Mouse (Mus musculus) midbrain, embryonic 11.5 days (tissue): Measurements from ENCODE around the gene Zfp780b. TPM values are rescaled to one million over a fixed set of nuclear protein-coding genes. Genes with fewer than 3 reads are reported as not detected.
"Not testable (repeated sequence)": the region's sequence is repeated elsewhere in the genome, so short reads cannot be mapped to it uniquely, and the experiment has no call there.

ENCODE experiments used
- ATAC-seq: fragments of 200-750 bp; cut with Nextera tagmentation; 2 replicates; pipeline ENCODE4 v1.8.0; 2017; ENCODE audit warnings: moderate TSS enrichment, moderate library complexity; ENCODE audit not compliant: low FRiP score
- DNase-seq: peaks from one replicate; pipeline ENCODE4 v3.0.0; 2015; ENCODE audit warnings: low spot score; ENCODE audit errors: missing footprints
- H3K27ac ChIP-seq: fragments of 300-500 bp; sonication (generic); 2 replicates; pipeline ENCODE4 v1.5.1; 2014; ENCODE audit warnings: low read depth, low read length
- H3K27me3 ChIP-seq: fragments of 300-500 bp; sonication (generic); 2 replicates; pipeline ENCODE4 v1.6.1; 2014; ENCODE audit warnings: mild to moderate bottlenecking, low read length, moderate library complexity, mixed read lengths; ENCODE audit not compliant: control insufficient read depth, insufficient read depth
- H3K36me3 ChIP-seq: fragments of 300-500 bp; sonication (generic); 2 replicates; pipeline ENCODE4 v1.6.1; 2014; ENCODE audit warnings: mild to moderate bottlenecking, low read length, moderate library complexity, mixed read lengths; ENCODE audit not compliant: control insufficient read depth, insufficient read depth
- H3K4me1 ChIP-seq: fragments of 300-500 bp; sonication (generic); 2 replicates; pipeline ENCODE4 v1.6.1; 2014; ENCODE audit warnings: low read length; ENCODE audit not compliant: control insufficient read depth, insufficient read depth
- H3K4me2 ChIP-seq: fragments of 300-500 bp; sonication (generic); 2 replicates; pipeline ENCODE4 v1.6.1; 2014; ENCODE audit warnings: mild to moderate bottlenecking, moderate library complexity
- H3K4me3 ChIP-seq: fragments of 300-500 bp; sonication (generic); 2 replicates; pipeline ENCODE4 v1.5.1; 2014; ENCODE audit warnings: low read depth, low read length
- H3K9ac ChIP-seq: fragments of 300-500 bp; sonication (generic); 2 replicates; pipeline ENCODE4 v1.6.1; 2014; ENCODE audit warnings: low read length
- H3K9me3 ChIP-seq: fragments of 300-500 bp; sonication (generic); 2 replicates; pipeline ENCODE4 v1.6.1; 2016; ENCODE audit warnings: low read length; ENCODE audit not compliant: control insufficient read depth
- WGBS: fragments of 180-500 bp; shearing (Covaris S2); extraction: QIAGEN DNeasy Blood & Tissue Kit; methylation state at CpG from one replicate; pipeline ENCODE4 v1.1.7; 2014; 5-methylcytosine and 5-hydroxymethylcytosine counted together
- polyA plus RNA-seq: library from polyadenylated mRNA; unstranded; fragments of >200 nt; fragmentation: Nextera tagmentation; extraction: Ambion mirVana; gene quantifications from 2 replicates; pipeline ENCODE4 v1.2.1, GENCODE M21; 2014

Gene Zfp780b
- polyA plus RNA-seq, result 21.1 and 22.2 TPM in 2 replicates

DNA sequence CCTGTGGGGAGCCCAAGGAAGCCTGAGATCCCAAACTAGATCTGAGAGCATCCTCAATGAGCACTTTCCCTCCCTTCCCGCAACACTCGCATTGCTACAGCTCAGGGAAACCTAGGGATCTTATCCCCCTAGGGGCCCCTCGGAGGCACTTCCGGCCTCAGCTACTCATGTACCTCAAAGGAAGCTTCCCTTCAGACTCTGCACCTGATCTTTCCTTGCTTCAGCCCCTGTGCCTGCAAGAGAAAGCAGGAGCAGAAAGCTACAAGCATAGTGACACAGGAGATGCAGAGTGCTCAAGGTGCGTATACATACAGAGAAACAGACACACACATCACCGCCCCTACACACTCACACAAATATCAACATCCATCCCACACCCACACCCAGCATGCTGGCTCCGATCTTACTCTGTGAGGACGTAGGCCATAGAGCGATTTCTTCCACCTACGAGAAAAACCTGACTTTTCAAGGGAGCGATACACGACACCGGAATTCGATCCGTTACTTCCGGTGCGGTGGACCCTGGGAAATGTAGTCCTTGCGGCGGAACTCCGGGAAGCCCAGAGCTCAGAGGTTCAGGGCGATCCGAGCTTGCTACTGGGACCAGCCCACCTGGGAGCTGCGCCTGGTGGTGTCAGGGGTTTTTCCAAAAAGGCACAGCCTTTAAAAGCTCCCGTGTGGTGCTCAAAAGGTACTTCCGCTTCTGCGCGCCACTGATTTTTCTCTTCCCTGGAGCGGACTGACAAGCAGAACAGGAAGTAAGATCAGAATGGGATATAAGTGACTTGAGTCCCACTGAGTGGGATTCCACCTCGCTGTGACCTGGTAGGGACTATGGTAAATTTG lies at the start of gene Zfp780b:
Gene Zfp780b, minus strand, starts transcription at position 489 of the 846 bp plus-strand sequence.
- Histone ChIP-seq H3K4me2 (peak within 1 kb of the TSS; percentile 86), H3K9me3 (peaks cover 13% of the 10 kb centered on the region; the same call in 1 of the 2 replicates), H3K4me3 (peak within 1 kb of the TSS; percentile 83), H3K36me3 (no peaks in the 10 kb centered on the region), H3K4me1 (peaks cover 10% of the 10 kb centered on the region), H3K27me3 (no peaks in the 10 kb centered on the region), H3K9ac (peak within 1 kb of the TSS; percentile 88), H3K27ac (no peak within 1 kb of the TSS)
- WGBS, result under 1% methylated on average over 29 of the region's 29 CpGs
- DNase-seq, result peak; percentile 99
- ATAC-seq, result peak; percentile 94

GRCm38 (mm10) chr7:28014445-28014810 lies 35.5 kb upstream of the Zfp780b start:
- Histone ChIP-seq H3K4me2 (peak overlapping the region; percentile 85), H3K9me3 (no peaks in the 10 kb centered on the region), H3K36me3 (no peaks in the 10 kb centered on the region), H3K27ac (no peak overlapping the region), H3K27me3 (no peaks in the 10 kb centered on the region), H3K9ac (peak overlapping the region; percentile 66), H3K4me1 (peaks cover 9% of the 10 kb centered on the region), H3K4me3 (peak overlapping the region; percentile 46)
- WGBS, result 26% methylated on average over 7 of the region's 7 CpGs
- DNase-seq, result no peak
- no peak; the same call in 1 of the 2 replicates for ATAC-seq

DNA sequence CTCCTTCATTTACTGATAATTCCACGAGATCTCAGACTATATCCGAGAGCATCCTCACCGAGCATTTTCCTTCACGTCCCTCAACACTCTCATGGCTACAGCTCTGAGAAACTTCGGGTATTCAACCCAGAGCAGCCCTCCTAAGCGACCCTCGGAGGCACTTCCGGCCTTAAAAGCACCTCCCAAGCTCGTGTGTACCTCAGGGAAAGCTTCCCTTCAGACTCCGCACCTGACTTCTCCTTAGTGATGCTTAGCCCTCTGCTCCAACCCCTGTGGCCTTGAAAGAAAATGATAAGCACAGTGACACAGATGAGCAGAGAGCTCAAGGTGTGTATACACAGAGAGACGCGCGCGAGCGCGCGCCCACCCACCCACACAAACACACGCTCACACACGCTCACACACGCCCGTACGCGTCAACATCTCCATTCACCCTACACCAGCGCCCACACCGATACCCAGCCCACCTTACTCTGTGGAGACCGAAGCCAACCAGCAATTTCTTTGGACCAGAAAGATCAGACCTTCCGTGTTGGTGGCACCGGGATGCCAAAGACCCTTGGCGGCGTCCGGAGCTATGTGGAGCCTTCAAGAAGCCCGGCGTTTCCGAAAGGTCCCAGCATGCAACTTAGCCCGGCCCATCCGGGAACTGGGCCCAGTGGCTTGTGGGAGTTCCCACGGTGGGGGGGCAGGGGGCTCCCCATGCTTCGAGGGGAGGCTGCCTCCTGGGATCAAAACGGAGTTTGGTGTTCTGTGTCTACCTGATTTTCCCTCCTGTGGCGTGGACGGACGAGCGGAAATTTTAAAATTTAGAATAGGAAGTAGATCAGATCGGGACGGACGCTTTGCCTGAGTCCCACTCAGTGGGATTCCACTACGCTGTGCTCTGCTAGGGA lies 34.8 kb upstream of the Zfp780b start, which contains the start of gene Zfp850:
Gene Zfp850, minus strand, starts transcription at position 567 of the 896 bp plus-strand sequence.
- Histone ChIP-seq H3K36me3 (no peaks in the 10 kb centered on the region), H3K27ac (no peak within 1 kb of the TSS), H3K4me2 (peak within 1 kb of the TSS; percentile 85), H3K9me3 (no peaks in the 10 kb centered on the region), H3K4me1 (peaks cover 9% of the 10 kb centered on the region), H3K27me3 (no peaks in the 10 kb centered on the region), H3K4me3 (peak within 1 kb of the TSS; percentile 46), H3K9ac (peak within 1 kb of the TSS; percentile 66)
- WGBS, result under 1% methylated on average over 47 of the region's 47 CpGs
- peak; percentile 95 for ATAC-seq
- DNase-seq, result peak; percentile 98

- H3K36me3 ChIP-seq, result peaks cover 4% of the 10 kb centered on the region
- no peaks in the 10 kb centered on the region for H3K27me3 ChIP-seq
- H3K9ac ChIP-seq, result no peak overlapping the region
- ATAC-seq (no peak), DNase-seq (no peak)
- H3K4me3 ChIP-seq, result no peak overlapping the region
- no peak overlapping the region for H3K27ac ChIP-seq
- H3K9me3 ChIP-seq, result no peaks in the 10 kb centered on the region
- H3K4me2 ChIP-seq, result no peak overlapping the region
- WGBS, result over 99% methylated on average over 3 of the region's 3 CpGs
- H3K4me1 ChIP-seq, result peaks cover 9% of the 10 kb centered on the region
These were observed 31.3 kb upstream of the Zfp780b start for GRCm38 (mm10) chr7:28010271-28010670.

DNA sequence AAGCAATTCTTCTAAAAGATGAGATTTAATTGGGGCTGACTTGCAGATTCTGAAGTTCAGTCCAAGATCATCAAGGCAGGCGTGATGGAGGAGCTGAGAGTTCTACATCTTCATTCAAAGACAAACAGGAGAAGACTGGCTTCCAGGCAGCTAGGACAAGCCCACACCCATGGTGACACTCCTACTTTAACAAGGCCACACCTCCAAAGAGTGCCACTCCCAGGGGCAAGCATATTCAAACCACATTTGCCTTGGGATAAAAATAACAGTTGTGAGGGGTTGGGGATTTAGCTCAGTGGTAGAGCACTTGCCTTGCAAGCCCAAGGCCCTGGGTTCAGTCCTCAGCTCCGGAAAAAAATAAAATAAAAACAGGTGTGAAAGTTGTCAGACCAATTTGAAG lies 3.2 kb upstream of the Zfp780b start:
- no peak for DNase-seq
- no peaks in the 10 kb centered on the region for H3K27me3 ChIP-seq
- no peak overlapping the region for H3K4me3 ChIP-seq
- peaks cover 32% of the 10 kb centered on the region for H3K9me3 ChIP-seq
- H3K27ac ChIP-seq, result no peak overlapping the region
- no peak overlapping the region for H3K4me2 ChIP-seq
- peaks cover 10% of the 10 kb centered on the region for H3K4me1 ChIP-seq
- no peak overlapping the region for H3K9ac ChIP-seq
- 69% methylated on average over 2 of the region's 2 CpGs for WGBS
- no peak for ATAC-seq
- peaks cover 2% of the 10 kb centered on the region for H3K36me3 ChIP-seq

DNA sequence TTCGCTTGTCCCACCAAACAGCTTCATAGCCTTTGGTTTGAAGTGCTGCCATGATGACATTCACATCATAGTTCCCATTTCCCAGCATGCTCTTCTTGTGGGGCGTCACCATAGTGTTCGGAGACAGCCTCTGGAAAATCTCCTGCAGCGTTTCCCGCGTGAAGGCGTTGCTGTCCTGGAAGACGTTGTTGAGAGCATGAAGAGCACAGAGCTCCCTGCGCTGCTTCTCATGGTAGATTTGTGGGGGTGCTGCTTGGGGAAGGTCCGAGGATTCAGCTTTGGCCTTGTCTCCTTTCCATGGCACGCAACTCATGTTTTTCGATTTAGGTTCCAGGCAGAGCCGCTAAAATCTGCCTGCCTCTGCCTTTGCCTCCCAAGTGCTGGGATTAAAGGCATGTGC lies 29.5 kb downstream of the Zfp780b start:
- not testable (repeated sequence) for ATAC-seq, H3K36me3 ChIP-seq

DNA sequence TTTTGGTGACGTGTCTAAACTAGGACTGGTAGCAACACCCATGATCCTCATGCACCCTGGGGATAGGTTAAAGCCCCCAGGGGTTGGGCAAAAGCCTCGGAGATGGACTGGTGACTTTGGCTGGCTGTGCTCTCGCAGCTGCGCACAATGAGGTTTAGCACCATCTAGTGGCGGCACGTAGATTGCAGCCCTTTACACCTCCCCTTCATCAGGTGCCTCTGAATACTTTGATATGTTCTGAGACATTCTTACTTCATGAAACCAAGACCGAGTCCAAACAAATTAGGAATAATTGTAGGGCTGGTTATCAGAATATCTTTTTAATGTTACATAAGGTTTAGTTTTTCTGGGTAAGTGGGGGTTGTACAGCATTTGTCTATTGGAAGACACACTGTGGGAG lies 37.1 kb downstream of the Zfp780b start:
- not testable (repeated sequence) for H3K4me1 ChIP-seq, H3K9ac ChIP-seq, H3K27me3 ChIP-seq, H3K4me2 ChIP-seq, H3K27ac ChIP-seq, H3K9me3 ChIP-seq, H3K36me3 ChIP-seq, H3K4me3 ChIP-seq, DNase-seq, ATAC-seq
- WGBS, result 57% methylated on average over 5 of the region's 7 CpGs

More for the DNA sequence above, 29.5 kb downstream of the Zfp780b start:
- H3K9ac ChIP-seq, H3K27ac ChIP-seq, H3K4me2 ChIP-seq, H3K4me1 ChIP-seq, DNase-seq, H3K9me3 ChIP-seq, H3K4me3 ChIP-seq, H3K27me3 ChIP-seq: not testable (repeated sequence)
- WGBS, result 94% methylated on average over 13 of the region's 13 CpGs

DNA sequence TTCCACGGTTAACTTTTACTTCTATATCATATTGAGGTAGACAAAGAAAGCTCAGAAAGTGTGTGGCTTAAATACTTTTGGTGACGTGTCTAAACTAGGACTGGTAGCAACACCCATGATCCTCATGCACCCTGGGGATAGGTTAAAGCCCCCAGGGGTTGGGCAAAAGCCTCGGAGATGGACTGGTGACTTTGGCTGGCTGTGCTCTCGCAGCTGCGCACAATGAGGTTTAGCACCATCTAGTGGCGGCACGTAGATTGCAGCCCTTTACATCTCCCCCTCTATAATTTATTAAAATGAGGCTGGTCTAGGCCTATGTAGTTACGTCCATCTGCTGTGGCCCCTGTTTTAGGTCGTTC lies 45.2 kb downstream of the Zfp780b start:
- not testable (repeated sequence) for H3K9me3 ChIP-seq, ATAC-seq, H3K4me3 ChIP-seq, H3K27me3 ChIP-seq, H3K9ac ChIP-seq, DNase-seq, H3K36me3 ChIP-seq, H3K27ac ChIP-seq, H3K4me1 ChIP-seq
- H3K4me2 ChIP-seq, result peak overlapping the region; percentile 31; the same call in 1 of the 2 replicates
- WGBS, result 17% methylated on average over 1 of the region's 9 CpGs
